Mouse (Mus musculus): ENCODE measurements around the gene Aff3.
A peak's percentile ranks its signal among the peaks of the same experiment; 100 is the strongest.

The Aff3 gene

GRCm38 (mm10) chr1:38240438-38241220 is 424.1 kb downstream of the Aff3 start:
- peak; percentile 49 for DNase-seq (ENCODE audit: low read depth, low spot score)

DNA sequence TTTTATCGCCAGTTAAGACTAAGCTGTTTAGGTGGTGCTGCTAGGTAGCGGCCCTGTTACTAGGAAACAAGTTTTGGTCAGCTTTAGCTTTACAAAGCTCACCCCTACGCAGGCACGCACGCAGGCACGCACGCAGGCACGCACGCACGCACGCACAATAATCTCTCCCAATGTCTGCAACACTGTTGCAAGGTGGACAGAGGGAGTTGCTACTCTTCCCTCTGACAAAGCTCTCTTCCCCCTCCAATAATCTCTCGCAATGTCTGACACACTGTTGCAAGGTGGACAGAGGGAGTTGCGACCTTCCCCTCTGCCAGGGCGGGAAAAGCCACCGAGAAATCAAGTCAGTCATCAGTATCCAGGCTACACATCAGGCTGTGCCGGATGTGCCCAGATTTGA is 425.2 kb downstream of the Aff3 start:
- DNase-seq (ENCODE audit: low read depth, low spot score): no peak

DNA sequence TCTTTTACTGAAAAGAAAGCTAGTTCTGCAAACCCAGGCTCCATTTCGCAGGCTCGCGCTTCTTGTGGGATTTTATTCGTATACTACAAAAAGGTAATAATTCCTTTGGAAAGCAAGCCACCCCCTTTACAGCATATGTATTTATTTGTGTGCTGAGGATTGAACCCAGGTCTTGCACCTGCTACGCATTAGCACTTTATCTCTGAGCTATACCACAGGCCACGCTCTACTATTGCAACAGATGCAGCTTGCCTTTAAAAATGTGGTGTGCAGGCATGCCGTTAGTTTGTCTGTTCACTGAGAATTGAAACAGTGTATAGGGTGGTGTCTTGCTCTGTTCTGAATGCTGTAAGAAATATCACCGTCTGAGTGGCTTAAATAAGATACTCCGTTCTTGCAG is 426.9 kb downstream of the Aff3 start:
- DNase-seq (ENCODE audit: low read depth, low spot score): no peak

GRCm38 (mm10) chr1:38237027-38237787 is 427.5 kb downstream of the Aff3 start:
- no peak for DNase-seq (ENCODE audit: low read depth, low spot score)

GRCm38 (mm10) chr1:38233121-38233520 is 431.6 kb downstream of the Aff3 start:
- no peak for DNase-seq (ENCODE audit: low read depth, low spot score)

DNA sequence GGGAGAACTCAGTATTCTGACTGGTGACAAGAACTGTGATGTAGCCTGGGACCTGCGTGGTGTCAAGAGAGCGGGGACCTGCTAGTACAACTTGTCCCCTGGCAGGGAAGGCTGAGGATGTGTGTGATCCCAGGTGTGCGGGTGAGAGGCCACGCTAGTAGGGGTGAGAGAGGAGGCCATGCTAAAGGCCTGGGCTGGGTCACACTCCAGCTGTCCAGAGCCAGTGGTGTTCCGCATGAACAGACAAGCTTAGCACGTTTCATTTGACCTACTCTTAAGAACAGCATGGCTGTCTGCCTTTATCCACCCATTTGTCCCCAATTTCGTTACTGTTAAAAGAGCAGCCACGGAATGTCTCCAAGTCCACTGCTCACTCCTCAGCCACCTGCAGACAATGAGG is 434.7 kb downstream of the Aff3 start:
- no peak for DNase-seq (ENCODE audit: low read depth, low spot score)

GRCm38 (mm10) chr1:38228806-38229205 is 435.9 kb downstream of the Aff3 start:
- DNase-seq (ENCODE audit: low read depth, low spot score): no peak

- no peak for DNase-seq (ENCODE audit: low read depth, low spot score)
Observed at GRCm38 (mm10) chr1:38225166-38225565, 439.6 kb downstream of the Aff3 start.

DNA sequence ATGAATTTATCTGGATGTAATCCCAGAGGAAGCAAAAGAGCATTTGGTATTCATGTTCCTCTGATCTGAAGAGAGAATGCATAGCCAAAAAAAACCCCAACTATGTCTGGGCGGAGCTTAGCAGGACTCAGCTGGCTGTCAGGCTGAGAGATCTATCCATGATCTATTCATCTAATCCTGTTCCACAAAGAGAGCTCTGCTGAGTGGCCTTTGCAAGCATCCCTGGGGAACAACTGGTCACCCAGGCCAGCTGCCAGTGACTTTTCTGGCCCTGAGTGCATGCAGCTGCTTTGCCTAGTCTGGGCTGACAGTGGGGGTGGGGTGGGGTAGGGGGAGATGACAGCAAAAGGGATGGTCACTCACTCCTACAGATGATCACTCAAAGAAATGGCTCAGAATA is 442.6 kb downstream of the Aff3 start:
- DNase-seq (ENCODE audit: low read depth, low spot score): peak; percentile 49

- no peak for DNase-seq (ENCODE audit: low read depth, low spot score)
Observed at GRCm38 (mm10) chr1:38221431-38221830, 443.3 kb downstream of the Aff3 start.

GRCm38 (mm10) chr1:38217912-38218795 is 446.6 kb downstream of the Aff3 start:
- DNase-seq (ENCODE audit: low read depth, low spot score): no peak

DNA sequence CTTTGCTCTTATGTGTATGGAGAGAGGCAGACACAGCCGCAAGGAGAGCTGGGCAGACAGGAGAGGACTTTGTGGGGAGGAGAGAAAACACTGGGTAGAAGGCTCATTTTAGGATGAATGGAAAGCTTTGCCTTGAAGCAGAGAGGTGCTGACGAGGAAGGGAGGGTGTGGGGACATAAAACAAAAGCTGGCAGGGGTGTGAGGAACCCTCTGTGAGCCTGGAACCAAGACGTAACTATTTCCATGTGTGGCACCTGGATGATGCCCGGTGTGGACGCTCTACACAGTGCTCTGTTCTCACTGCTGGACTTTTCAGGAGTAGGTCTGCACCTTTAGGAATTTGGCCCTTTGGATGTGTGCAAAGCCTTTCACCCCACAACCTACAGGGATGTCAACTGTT is 447.7 kb downstream of the Aff3 start:
- no peak for DNase-seq (ENCODE audit: low read depth, low spot score)

DNA sequence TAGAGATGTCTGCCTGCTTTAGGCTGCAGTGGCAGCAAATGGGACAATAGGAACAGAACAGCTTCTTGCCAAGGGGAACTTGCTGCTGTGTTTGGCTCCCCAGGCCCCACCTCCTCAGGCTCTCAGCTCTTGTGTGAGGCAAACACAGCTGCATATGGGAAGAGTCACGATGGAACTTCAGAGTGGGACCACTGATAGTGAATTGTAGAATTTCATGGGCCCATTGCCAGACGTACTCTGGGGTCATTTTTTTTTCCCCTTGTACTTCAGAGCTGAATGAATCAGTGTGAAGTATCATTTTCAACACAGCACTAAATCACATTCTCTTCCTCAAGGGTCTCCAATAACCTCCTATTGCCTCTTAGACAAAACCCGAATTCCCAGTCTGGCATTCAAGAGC is 451.4 kb downstream of the Aff3 start:
- no peak for DNase-seq (ENCODE audit: low read depth, low spot score)

GRCm38 (mm10) chr1:38212386-38212785 is 452.4 kb downstream of the Aff3 start:
- DNase-seq (ENCODE audit: low read depth, low spot score): no peak

DNA sequence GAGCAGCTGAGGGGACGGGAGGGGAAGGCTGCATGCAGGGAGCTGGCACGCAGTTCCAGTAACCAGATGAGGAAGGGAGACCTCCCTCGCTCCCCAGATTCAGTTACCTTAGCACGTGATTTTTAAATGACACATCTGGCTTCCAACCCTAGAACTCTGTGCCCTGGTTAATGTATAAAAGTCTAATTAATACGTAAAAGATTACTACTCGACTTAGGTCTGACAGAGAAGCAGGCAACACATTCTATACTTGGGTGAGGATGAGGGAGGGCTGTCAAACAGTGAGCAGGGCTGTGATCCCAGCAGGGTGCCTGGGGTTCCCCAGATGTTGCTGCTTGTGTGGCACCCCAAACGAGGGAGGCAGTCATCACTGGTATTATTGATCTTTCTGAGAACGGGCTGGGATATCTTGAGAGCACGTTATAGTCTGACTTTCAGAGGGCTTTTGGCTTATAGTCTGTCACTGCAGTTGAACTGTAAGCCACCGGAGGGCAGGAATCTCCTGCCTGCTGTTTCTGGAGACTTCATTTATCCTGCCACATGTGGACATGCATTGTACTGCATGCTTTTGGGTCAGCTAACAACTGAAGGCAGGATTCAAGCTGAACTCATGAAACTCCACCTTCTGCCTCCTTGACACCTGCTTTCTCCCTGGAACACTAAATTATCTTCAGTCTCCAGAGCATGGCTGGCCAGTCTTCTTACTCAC is 462.1 kb downstream of the Aff3 start:
- no peak for DNase-seq (ENCODE audit: low read depth, low spot score)

- DNase-seq (ENCODE audit: low read depth, low spot score): no peak
Observed at GRCm38 (mm10) chr1:38201796-38202195, 463.0 kb downstream of the Aff3 start.

GRCm38 (mm10) chr1:38199669-38200635 is 464.8 kb downstream of the Aff3 start:
- no peak for DNase-seq (ENCODE audit: low read depth, low spot score)

DNA sequence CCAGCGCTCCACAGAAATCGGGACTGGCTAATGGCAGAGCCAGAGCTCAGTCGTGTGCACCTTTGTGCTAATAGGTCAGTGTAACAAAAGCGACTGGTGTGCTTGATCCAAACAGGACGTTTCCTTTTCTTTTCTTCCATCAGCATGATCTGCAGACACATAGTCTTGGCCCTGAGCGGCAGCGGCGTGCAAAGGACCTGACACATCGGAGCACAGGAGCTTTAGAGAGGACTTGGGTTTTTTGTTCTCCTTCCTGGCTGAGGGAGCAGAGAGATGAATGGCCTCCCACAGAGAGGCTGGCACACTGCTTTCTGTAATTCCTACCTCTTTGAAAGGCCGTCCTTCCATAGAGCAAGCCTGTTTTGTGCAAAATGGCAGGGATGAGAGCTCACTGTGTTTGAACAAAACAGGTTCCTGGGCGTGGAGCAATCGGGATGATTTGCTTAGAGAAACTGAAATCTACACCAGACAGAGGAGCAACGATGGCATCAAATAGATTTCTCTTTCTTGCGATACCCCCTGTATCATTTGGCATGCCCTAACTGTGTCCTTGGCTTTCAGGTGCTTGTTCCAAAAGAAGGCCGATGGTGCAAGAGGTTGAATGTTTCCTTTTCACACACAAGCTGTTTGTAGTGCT is 466.2 kb downstream of the Aff3 start:
- DNase-seq (ENCODE audit: low read depth, low spot score): no peak

DNA sequence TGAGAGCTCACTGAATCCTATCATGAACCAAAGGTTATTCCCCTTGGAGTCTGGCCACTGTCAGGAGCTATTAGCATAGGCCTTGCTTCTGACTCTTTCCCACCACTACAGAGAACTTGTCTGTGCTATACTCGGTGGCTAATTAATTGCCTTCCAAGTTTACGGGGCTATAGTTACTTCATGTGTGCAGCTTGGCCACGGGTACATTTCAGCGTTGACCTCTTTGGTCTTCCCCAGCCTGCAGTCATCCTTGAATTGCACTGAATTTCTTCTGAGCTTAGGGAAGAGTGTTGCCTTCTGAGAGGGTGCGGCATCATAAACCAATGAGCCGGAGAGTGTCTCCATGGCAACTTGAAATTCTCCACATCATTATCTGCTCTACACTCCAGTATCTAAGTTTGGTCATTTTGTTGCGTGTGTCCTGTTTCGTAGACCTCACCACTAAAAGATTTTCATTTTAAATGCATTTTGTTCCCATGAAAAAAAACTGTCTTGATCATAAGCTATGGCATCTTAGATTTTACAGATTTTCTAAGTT is 467.5 kb downstream of the Aff3 start:
- no peak for DNase-seq (ENCODE audit: low read depth, low spot score)

DNA sequence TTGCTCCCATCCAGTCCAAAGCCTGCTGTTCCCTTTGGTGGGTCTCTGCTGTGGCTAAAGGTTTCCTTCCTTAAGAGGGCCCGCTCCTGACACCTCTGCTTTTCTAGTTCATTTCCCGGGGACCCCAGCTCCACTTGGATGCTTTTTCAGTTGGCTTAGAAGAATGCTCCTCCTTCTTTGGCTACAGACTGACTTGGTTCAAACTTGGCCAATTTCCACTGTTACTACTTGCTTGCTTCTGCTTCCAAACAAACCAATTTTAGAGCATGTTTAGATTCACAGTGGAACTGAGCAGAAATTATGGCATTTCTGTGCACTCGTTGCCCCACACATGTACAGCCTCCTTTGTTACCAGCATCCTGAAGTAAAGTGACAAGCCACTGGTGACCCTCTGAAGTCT is 469.0 kb downstream of the Aff3 start:
- no peak for DNase-seq (ENCODE audit: low read depth, low spot score)
